ENCODE assay signal across 8 mouse cellular contexts in genomic region chr5:147992581-147993378, GRCm38 (mm10). TPM values are rescaled to one million over a fixed set of nuclear protein-coding genes. Genes with fewer than 3 reads are reported as not detected.
A peak's percentile ranks its signal among the peaks of the same experiment; 100 is the strongest.
DNase-seq lines count a peak whose midpoint lies in the region; ATAC-seq and TF ChIP-seq lines count a peak whose summit lies in the region.

No protein-coding gene starts in this region.

- no peaks in the 10 kb centered on the region for H3K36me3 ChIP-seq in hindbrain, postnatal 0 days (ENCODE audit: insufficient read depth, low read length)
- no peaks in the 10 kb centered on the region for H3K36me3 ChIP-seq in liver, embryonic 11.5 days (ENCODE audit: control insufficient read depth, insufficient read depth, low read length)
- no peaks in the 10 kb centered on the region for H3K36me3 ChIP-seq in neural tube, embryonic 15.5 days

- DNase-seq in layer of hippocampus, adult 11-12 months (ENCODE audit: low spot score), result peak; percentile 32
- DNase-seq in layer of hippocampus, adult 8-10 months (ENCODE audit: low spot score in 2 of 2), result no peak
- DNase-seq in adrenal gland, postnatal 36 days, result peak; percentile 91 to 94
- peak; percentile 31 to 33 for DNase-seq in gastrocnemius, adult 8-10 months (ENCODE audit: low spot score in 2 of 2)
- peak; percentile 53 for DNase-seq in hindbrain, postnatal 0 days (ENCODE audit: low spot score)
- peak; percentile 75 for DNase-seq in liver, embryonic 11.5 days (ENCODE audit: low spot score)

- H3K27ac ChIP-seq in hindbrain, postnatal 0 days, result no peak overlapping the region
- H3K27ac ChIP-seq in liver, embryonic 11.5 days (ENCODE audit: low read depth, low read length), result no peak overlapping the region
- no peak overlapping the region for H3K27ac ChIP-seq in neural tube, embryonic 15.5 days (replicated peaks)

- no peak overlapping the region for H3K9ac ChIP-seq in hindbrain, postnatal 0 days (replicated peaks; ENCODE audit: low read length)
- no peak overlapping the region for H3K9ac ChIP-seq in liver, embryonic 11.5 days (ENCODE audit: low read depth, low read length)
- H3K9ac ChIP-seq in neural tube, embryonic 15.5 days (replicated peaks), result no peak overlapping the region

- H3K4me3 ChIP-seq in hindbrain, postnatal 0 days (ENCODE audit: low read length), result no peak overlapping the region
- H3K4me3 ChIP-seq in liver, embryonic 11.5 days (ENCODE audit: low read depth, low read length), result no peak overlapping the region
- H3K4me3 ChIP-seq in neural tube, embryonic 15.5 days (replicated peaks), result no peak overlapping the region

- H3K9me3 ChIP-seq in hindbrain, postnatal 0 days (ENCODE audit: low read length), result no peaks in the 10 kb centered on the region
- H3K9me3 ChIP-seq in liver, embryonic 11.5 days (ENCODE audit: control insufficient read depth, low read length), result no peaks in the 10 kb centered on the region
- no peaks in the 10 kb centered on the region for H3K9me3 ChIP-seq in neural tube, embryonic 15.5 days (replicated peaks)

- no peaks in the 10 kb centered on the region for H3K4me1 ChIP-seq in hindbrain, postnatal 0 days (ENCODE audit: insufficient read depth, low read length)
- H3K4me1 ChIP-seq in liver, embryonic 11.5 days (replicated peaks; ENCODE audit: control insufficient read depth, insufficient read depth, low read length), result no peaks in the 10 kb centered on the region
- no peaks in the 10 kb centered on the region; the same call in 1 of the 2 replicates for H3K4me1 ChIP-seq in neural tube, embryonic 15.5 days

- no peaks in the 10 kb centered on the region for H3K27me3 ChIP-seq in hindbrain, postnatal 0 days (ENCODE audit: insufficient read depth, low read length)
- H3K27me3 ChIP-seq in liver, embryonic 11.5 days (replicated peaks; ENCODE audit: control insufficient read depth, insufficient read depth, low read length), result no peaks in the 10 kb centered on the region
- no peaks in the 10 kb centered on the region for H3K27me3 ChIP-seq in neural tube, embryonic 15.5 days (replicated peaks)

- H3K4me2 ChIP-seq in hindbrain, postnatal 0 days (ENCODE audit: low read depth, low read length), result no peak overlapping the region
- peak overlapping the region; percentile 19 for H3K4me2 ChIP-seq in liver, embryonic 11.5 days
- peak overlapping the region; percentile 26; the same call in 1 of the 2 replicates for H3K4me2 ChIP-seq in neural tube, embryonic 15.5 days

- TF ChIP-seq CTCF in hindbrain, postnatal 0 days (IDR thresholded peaks at IDR 0.05; ENCODE audit: low read depth), result 0 out of 2 replicates have a peak, but pooled peaks have one; percentile 27

- WGBS in hindbrain, postnatal 0 days, result 28% methylated on average over 20 of the region's 20 CpGs
- WGBS in liver, embryonic 11.5 days, result 20% methylated on average over 20 of the region's 20 CpGs
- WGBS in neural tube, embryonic 15.5 days, result 30% methylated on average over 20 of the region's 20 CpGs

- peak; percentile 55; the same call in 1 of the 2 replicates for ATAC-seq in hindbrain, postnatal 0 days
- peak; percentile 74 for ATAC-seq in liver, embryonic 11.5 days (replicated peaks; ENCODE audit: low FRiP score)
- ATAC-seq in neural tube, embryonic 15.5 days (ENCODE audit: low FRiP score), result no peak
- ATAC-seq in erythroblast, adult 5-6 weeks (replicated peaks; ENCODE audit: low FRiP score, poor library complexity, severe bottlenecking), result no peak

RNA-seq across cellular contexts. Expression of gene Mtus2, which starts 35.7 kb away (rescaled TPM):
- total RNA-seq in layer of hippocampus, adult 8-10 months (2022), result 10 to 100 TPM; 27.7 to 34.9 (median 33.8) TPM
- 1 to 10 TPM; 1.1 to 4.2 TPM for total RNA-seq in adrenal gland, postnatal 36 days (2021)
- total RNA-seq in gastrocnemius, adult 8-10 months (2022), result under 1 TPM in 2 of 4 experiments, not detected in 2; 0.07 to 0.31 TPM
- total RNA-seq in hindbrain, postnatal 0 days (2014; rRNA removed), result 40.4 and 50.2 TPM in 2 replicates
- 31.3 and 33.6 TPM in 2 replicates for polyA plus RNA-seq in hindbrain, postnatal 0 days (2015; fragmentation: Nextera tagmentation; extraction: Ambion mirVana)
- polyA plus RNA-seq in liver, embryonic 11.5 days (2014; fragmentation: Nextera tagmentation; extraction: Ambion mirVana), result 3.2 and 3.9 TPM in 2 replicates
- 35.9 and 39.2 TPM in 2 replicates for polyA plus RNA-seq in neural tube, embryonic 15.5 days (2015; fragmentation: Nextera tagmentation; extraction: Ambion mirVana)
- 2.3 and 5.4 TPM in 2 replicates for total RNA-seq in erythroblast, adult 5-6 weeks (2015; ENCODE audit: low replicate concordance)
- not detected in 2 replicates for total RNA-seq in erythroblast, adult 5-6 weeks (2017; ENCODE audit: low replicate concordance)

Comparison
In these comparisons a context has a peak if more than half of its experiments do, and no peak if none do; other contexts are left out.
1. DNase-seq: peak in layer of hippocampus, adult 11-12 months (single experiment), adrenal gland, postnatal 36 days (2 of 2), gastrocnemius, adult 8-10 months (2 of 2), hindbrain, postnatal 0 days (single experiment) and liver, embryonic 11.5 days (single experiment); none in layer of hippocampus, adult 8-10 months (0 of 2).
2. ATAC-seq: peak in hindbrain, postnatal 0 days (single experiment) and liver, embryonic 11.5 days (single experiment); none in neural tube, embryonic 15.5 days (single experiment) and erythroblast, adult 5-6 weeks (single experiment).